Mouse (Mus musculus) midbrain, embryonic 11.5 days (tissue): ENCODE results near the gene Jade2. TPM values are rescaled to one million over a fixed set of nuclear protein-coding genes. Genes with fewer than 3 reads are reported as not detected.
"Not testable (repeated sequence)": the region's sequence is repeated elsewhere in the genome, so short reads cannot be mapped to it uniquely, and the experiment has no call there.

Experiments
- ATAC-seq: fragments of 200-750 bp; cut with Nextera tagmentation; 2 replicates; pipeline ENCODE4 v1.8.0; 2017; ENCODE audit warnings: moderate TSS enrichment, moderate library complexity; ENCODE audit not compliant: low FRiP score
- DNase-seq: peaks from one replicate; pipeline ENCODE4 v3.0.0; 2015; ENCODE audit warnings: low spot score; ENCODE audit errors: missing footprints
- H3K27ac ChIP-seq: fragments of 300-500 bp; sonication (generic); 2 replicates; pipeline ENCODE4 v1.5.1; 2014; ENCODE audit warnings: low read depth, low read length
- H3K27me3 ChIP-seq: fragments of 300-500 bp; sonication (generic); 2 replicates; pipeline ENCODE4 v1.6.1; 2014; ENCODE audit warnings: mild to moderate bottlenecking, low read length, moderate library complexity, mixed read lengths; ENCODE audit not compliant: control insufficient read depth, insufficient read depth
- H3K36me3 ChIP-seq: fragments of 300-500 bp; sonication (generic); 2 replicates; pipeline ENCODE4 v1.6.1; 2014; ENCODE audit warnings: mild to moderate bottlenecking, low read length, moderate library complexity, mixed read lengths; ENCODE audit not compliant: control insufficient read depth, insufficient read depth
- H3K4me1 ChIP-seq: fragments of 300-500 bp; sonication (generic); 2 replicates; pipeline ENCODE4 v1.6.1; 2014; ENCODE audit warnings: low read length; ENCODE audit not compliant: control insufficient read depth, insufficient read depth
- H3K4me2 ChIP-seq: fragments of 300-500 bp; sonication (generic); 2 replicates; pipeline ENCODE4 v1.6.1; 2014; ENCODE audit warnings: mild to moderate bottlenecking, moderate library complexity
- H3K4me3 ChIP-seq: fragments of 300-500 bp; sonication (generic); 2 replicates; pipeline ENCODE4 v1.5.1; 2014; ENCODE audit warnings: low read depth, low read length
- H3K9ac ChIP-seq: fragments of 300-500 bp; sonication (generic); 2 replicates; pipeline ENCODE4 v1.6.1; 2014; ENCODE audit warnings: low read length
- H3K9me3 ChIP-seq: fragments of 300-500 bp; sonication (generic); 2 replicates; pipeline ENCODE4 v1.6.1; 2016; ENCODE audit warnings: low read length; ENCODE audit not compliant: control insufficient read depth
- WGBS: fragments of 180-500 bp; shearing (Covaris S2); extraction: QIAGEN DNeasy Blood & Tissue Kit; methylation state at CpG from one replicate; pipeline ENCODE4 v1.1.7; 2014; 5-methylcytosine and 5-hydroxymethylcytosine counted together
- polyA plus RNA-seq: library from polyadenylated mRNA; unstranded; fragments of >200 nt; fragmentation: Nextera tagmentation; extraction: Ambion mirVana; gene quantifications from 2 replicates; pipeline ENCODE4 v1.2.1, GENCODE M21; 2014

Jade2 gene
- polyA plus RNA-seq, 1 experiment from 2014 or later, result 0.20 TPM

- peaks cover 3% of the 10 kb centered on the region for H3K36me3 ChIP-seq
- WGBS, result 96% methylated on average over 7 of the region's 7 CpGs
Observed at GRCm38 (mm10) chr11:51790662-51791061, 66.8 kb downstream of the Jade2 start.

GRCm38 (mm10) chr11:51789735-51790134 is 67.7 kb downstream of the Jade2 start:
- H3K9me3 ChIP-seq, H3K9ac ChIP-seq, ATAC-seq, H3K4me3 ChIP-seq, H3K36me3 ChIP-seq, H3K4me1 ChIP-seq, H3K27me3 ChIP-seq, H3K27ac ChIP-seq, H3K4me2 ChIP-seq, DNase-seq: not testable (repeated sequence)
- 87% methylated on average over 4 of the region's 4 CpGs for WGBS

More at GRCm38 (mm10) chr11:51790662-51791061, 66.8 kb downstream of the Jade2 start:
- H3K4me3 ChIP-seq, result no peak overlapping the region
- no peaks in the 10 kb centered on the region for H3K9me3 ChIP-seq
- H3K9ac ChIP-seq, result no peak overlapping the region
- no peak for DNase-seq
- no peak for ATAC-seq
- no peak overlapping the region for H3K27ac ChIP-seq
- H3K4me2 ChIP-seq, result no peak overlapping the region
- H3K27me3 ChIP-seq, result no peaks in the 10 kb centered on the region
- no peaks in the 10 kb centered on the region for H3K4me1 ChIP-seq

- WGBS, result 91% methylated on average over 6 of the region's 6 CpGs
- H3K36me3 ChIP-seq, result no peaks in the 10 kb centered on the region; the same call in 1 of the 2 replicates
- H3K4me1 ChIP-seq, result no peaks in the 10 kb centered on the region
Observed at GRCm38 (mm10) chr11:51785926-51786325, 71.5 kb downstream of the Jade2 start.

DNA sequence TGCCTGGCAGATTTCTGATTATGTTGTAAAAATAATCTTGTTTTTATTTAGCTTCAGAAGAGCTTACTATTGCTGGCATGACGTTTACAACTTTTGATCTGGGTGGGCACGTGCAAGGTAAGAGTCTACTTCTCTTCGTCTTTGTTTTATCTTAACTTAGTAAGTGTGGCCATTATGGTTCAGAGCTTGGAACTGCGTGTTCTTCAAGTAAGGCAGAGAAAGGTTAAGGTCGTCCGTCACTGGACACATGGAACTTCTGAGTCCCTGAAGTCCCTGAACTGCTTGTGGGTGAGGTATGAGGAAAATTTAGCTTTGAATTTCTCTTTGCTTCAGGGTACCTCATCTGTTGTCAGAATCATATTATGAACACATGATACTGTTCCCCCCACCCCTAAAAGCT is 74.7 kb downstream of the Jade2 start:
- H3K36me3 ChIP-seq, result no peaks in the 10 kb centered on the region; the same call in 1 of the 2 replicates
- no peaks in the 10 kb centered on the region for H3K4me1 ChIP-seq
- no peak overlapping the region for H3K4me2 ChIP-seq
- no peaks in the 10 kb centered on the region for H3K9me3 ChIP-seq
- ATAC-seq (no peak), DNase-seq (no peak)
- no peaks in the 10 kb centered on the region for H3K27me3 ChIP-seq
- 92% methylated on average over 6 of the region's 6 CpGs for WGBS
- no peak overlapping the region for H3K27ac ChIP-seq
- H3K4me3 ChIP-seq, result no peak overlapping the region
- H3K9ac ChIP-seq, result no peak overlapping the region

More at GRCm38 (mm10) chr11:51785926-51786325, 71.5 kb downstream of the Jade2 start:
- Histone ChIP-seq H3K9ac (no peak overlapping the region), H3K4me2 (no peak overlapping the region), H3K27me3 (no peaks in the 10 kb centered on the region), H3K4me3 (no peak overlapping the region), H3K27ac (no peak overlapping the region), H3K9me3 (no peaks in the 10 kb centered on the region)
- ATAC-seq, result no peak
- DNase-seq, result peak; percentile 91

- Histone ChIP-seq H3K36me3 (no peaks in the 10 kb centered on the region; the same call in 1 of the 2 replicates), H3K27ac (no peak overlapping the region), H3K4me2 (no peak overlapping the region), H3K9ac (no peak overlapping the region), H3K4me1 (no peaks in the 10 kb centered on the region), H3K9me3 (no peaks in the 10 kb centered on the region), H3K4me3 (no peak overlapping the region), H3K27me3 (no peaks in the 10 kb centered on the region)
- DNase-seq, result no peak
- ATAC-seq, result no peak
- WGBS, result 91% methylated on average over 9 of the region's 9 CpGs
Observed at GRCm38 (mm10) chr11:51780773-51781267, 76.6 kb downstream of the Jade2 start.

DNA sequence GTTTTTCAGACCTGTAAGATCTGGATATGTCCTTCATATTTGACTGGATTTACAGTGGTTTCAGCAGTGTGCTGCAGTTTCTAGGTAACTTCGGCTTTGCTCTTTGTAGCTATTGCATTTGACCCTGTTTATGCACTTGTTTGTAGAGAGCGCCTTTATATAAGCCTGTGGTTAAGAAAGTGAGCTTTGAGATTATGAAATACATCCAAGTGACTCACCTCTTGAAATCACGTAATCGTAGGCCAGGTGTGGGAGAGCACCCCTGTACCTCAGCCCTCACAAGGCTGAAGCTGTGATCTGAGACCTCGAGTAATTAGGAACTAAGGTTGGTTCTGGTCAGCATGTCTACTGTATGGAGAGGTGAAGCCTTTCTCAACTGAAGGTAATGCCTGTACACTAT is 80.0 kb downstream of the Jade2 start:
- H3K4me1 ChIP-seq, result no peaks in the 10 kb centered on the region
- ATAC-seq (no peak), DNase-seq (no peak)
- no peaks in the 10 kb centered on the region for H3K9me3 ChIP-seq
- no peak overlapping the region for H3K4me2 ChIP-seq
- no peak overlapping the region for H3K4me3 ChIP-seq
- WGBS, result 90% methylated on average over 5 of the region's 5 CpGs
- H3K27ac ChIP-seq, result no peak overlapping the region
- no peaks in the 10 kb centered on the region for H3K27me3 ChIP-seq
- H3K9ac ChIP-seq, result no peak overlapping the region
- H3K36me3 ChIP-seq, result no peaks in the 10 kb centered on the region

- Histone ChIP-seq H3K9me3 (no peaks in the 10 kb centered on the region), H3K36me3 (no peaks in the 10 kb centered on the region), H3K4me1 (no peaks in the 10 kb centered on the region), H3K27me3 (no peaks in the 10 kb centered on the region), H3K27ac (no peak overlapping the region), H3K4me2 (no peak overlapping the region), H3K9ac (no peak overlapping the region), H3K4me3 (no peak overlapping the region)
- DNase-seq, result no peak
- WGBS, result 90% methylated on average over 3 of the region's 3 CpGs
- no peak for ATAC-seq
Observed at GRCm38 (mm10) chr11:51775507-51775906, 81.9 kb downstream of the Jade2 start.

- Histone ChIP-seq H3K4me3 (no peak overlapping the region), H3K4me2 (no peak overlapping the region), H3K4me1 (peaks cover 7% of the 10 kb centered on the region), H3K27me3 (no peaks in the 10 kb centered on the region), H3K9ac (no peak overlapping the region), H3K9me3 (no peaks in the 10 kb centered on the region), H3K36me3 (no peaks in the 10 kb centered on the region), H3K27ac (no peak overlapping the region)
- ATAC-seq (no peak), DNase-seq (no peak)
- 84% methylated on average over 5 of the region's 5 CpGs for WGBS
Observed at GRCm38 (mm10) chr11:51768296-51768695, 89.2 kb downstream of the Jade2 start.

DNA sequence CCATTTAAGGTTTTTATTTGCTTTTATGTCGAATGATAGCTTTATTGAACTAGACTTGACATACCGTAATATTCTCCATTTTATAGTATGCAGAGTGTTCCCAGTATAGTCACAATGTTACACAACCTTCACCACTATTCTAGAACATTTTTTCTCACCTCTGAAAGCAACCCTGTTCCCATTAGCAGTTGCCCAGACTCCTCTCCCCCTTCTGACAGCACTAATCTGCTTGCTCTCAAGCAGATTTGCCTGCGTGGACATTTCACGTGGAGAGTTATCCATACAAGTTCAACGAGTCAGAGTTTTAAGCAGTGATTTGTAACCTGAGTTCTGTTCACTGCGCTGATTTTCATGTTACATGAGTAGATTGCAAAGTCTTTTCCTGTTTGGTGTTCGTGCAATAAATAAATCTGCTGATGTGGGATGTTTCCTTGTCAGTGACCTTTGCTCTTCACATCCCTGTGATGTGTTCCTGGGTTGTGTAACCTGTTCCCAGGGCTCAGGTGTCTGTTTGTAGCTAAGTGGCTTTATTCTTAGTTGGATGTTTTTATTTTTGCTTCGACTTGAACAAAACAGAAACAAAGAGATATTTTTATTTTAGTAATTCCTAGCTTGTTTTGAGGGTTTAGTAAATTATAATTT is 89.8 kb downstream of the Jade2 start:
- ATAC-seq (no peak), DNase-seq (no peak)
- no peaks in the 10 kb centered on the region for H3K36me3 ChIP-seq
- WGBS, result 85% methylated on average over 8 of the region's 8 CpGs
- peaks cover 7% of the 10 kb centered on the region for H3K4me1 ChIP-seq
- no peak overlapping the region for H3K9ac ChIP-seq
- H3K27ac ChIP-seq, result no peak overlapping the region
- no peaks in the 10 kb centered on the region for H3K27me3 ChIP-seq
- no peaks in the 10 kb centered on the region for H3K9me3 ChIP-seq
- H3K4me3 ChIP-seq, result no peak overlapping the region
- no peak overlapping the region for H3K4me2 ChIP-seq
